Mouse (Mus musculus): ENCODE results near the gene Gpd1.

- TF ChIP-seq CTCF (conservative IDR thresholded peaks at IDR 0.05 in 1 of 2, IDR thresholded peaks at IDR 0.05 in 1 of 2; ENCODE audit: low read depth in 2 of 2, low read length in 2 of 2): no peak
- TF ChIP-seq POLR2A (IDR thresholded peaks at IDR 0.05; ENCODE audit: low read depth, low read length): no peak
- TF ChIP-seq EP300 (IDR thresholded peaks at IDR 0.05; ENCODE audit: low read length): no peak
- no peak for TF ChIP-seq RCOR1 (conservative IDR thresholded peaks at IDR 0.05; ENCODE audit: low read depth, low read length)
- no peak for TF ChIP-seq USF2 (conservative IDR thresholded peaks at IDR 0.05; ENCODE audit: low read depth, low read length)
- TF ChIP-seq ZC3H11A (IDR thresholded peaks at IDR 0.05; ENCODE audit: low read depth, low read length): no peak
- no peak for TF ChIP-seq POLR2AphosphoS2 (IDR thresholded peaks at IDR 0.05; ENCODE audit: low read depth, low read length)
- no peak for TF ChIP-seq CHD1 (IDR thresholded peaks at IDR 0.05; ENCODE audit: low read depth, low read length)
- no peak for TF ChIP-seq USF1 (IDR thresholded peaks at IDR 0.05; ENCODE audit: low read depth, low read length)
- no peak for TF ChIP-seq BHLHE40 (IDR thresholded peaks at IDR 0.05; ENCODE audit: low read depth, low read length)
- TF ChIP-seq MYC (IDR thresholded peaks at IDR 0.05; ENCODE audit: low read depth, low read length): no peak
- TF ChIP-seq TBP (conservative IDR thresholded peaks at IDR 0.05; ENCODE audit: low read depth, low read length): no peak
- TF ChIP-seq MAX (IDR thresholded peaks at IDR 0.05; ENCODE audit: low read length): no peak
- TF ChIP-seq GABPA (IDR thresholded peaks at IDR 0.05; ENCODE audit: insufficient replicate concordance, low read depth, low read length): no peak
Observed at GRCm38 (mm10) chr15:99768761-99769160, 51.4 kb downstream of the Gpd1 start.
